Mouse (Mus musculus): ENCODE data around the gene Slc25a4.
"Not testable (repeated sequence)": the region's sequence is repeated elsewhere in the genome, so short reads cannot be mapped to it uniquely, and the experiment has no call there.

The Slc25a4 gene

DNA sequence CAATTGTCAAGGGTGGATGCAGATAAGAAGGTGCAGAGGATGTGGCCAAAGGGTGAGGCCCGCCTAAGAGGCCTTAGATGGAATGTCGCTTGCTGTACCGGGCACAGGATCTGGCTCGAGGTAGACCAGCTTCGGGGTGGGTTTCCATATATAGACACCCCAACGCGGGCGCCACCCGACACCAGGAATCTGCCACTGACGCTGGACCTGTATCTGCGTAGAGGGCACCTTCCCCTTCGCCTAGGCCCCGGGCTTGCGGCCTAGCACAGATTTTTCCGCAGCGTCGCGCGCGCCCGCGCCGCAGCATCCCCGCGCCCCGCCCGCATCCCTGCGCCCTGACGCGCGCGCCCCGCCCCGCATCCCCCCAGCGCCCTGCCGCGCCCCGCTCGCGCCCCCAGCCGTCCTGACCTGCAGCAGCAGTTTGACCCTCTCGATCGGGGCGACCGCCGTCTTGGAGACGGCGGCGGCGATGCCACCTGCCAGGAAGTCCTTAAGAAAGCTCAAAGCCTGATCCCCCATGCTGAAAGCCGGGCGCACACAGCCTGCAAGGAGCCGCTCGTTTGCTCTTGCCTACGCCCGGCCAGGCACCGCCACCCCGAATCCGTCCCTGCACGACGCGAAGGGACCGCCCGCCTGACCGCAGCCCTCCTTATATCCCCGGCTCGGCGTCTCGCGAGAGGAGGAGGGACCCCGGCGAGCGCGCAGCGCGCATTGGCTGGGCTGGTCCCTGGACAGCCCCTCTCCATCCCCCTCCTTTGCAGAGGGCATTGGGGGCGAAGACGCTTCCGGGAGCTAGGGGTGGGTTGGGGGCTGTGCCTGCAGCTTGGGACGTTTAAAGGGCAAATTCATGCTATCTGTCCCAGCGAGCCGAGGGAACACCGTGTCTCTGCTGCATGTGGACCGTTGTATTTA lies at the start of gene Slc25a4:
TSS of gene Slc25a4 (minus strand) at position 881 of the 912 bp plus-strand sequence.
- peak; percentile 98 for DNase-seq (ENCODE audit: extremely low spot score)

DNA sequence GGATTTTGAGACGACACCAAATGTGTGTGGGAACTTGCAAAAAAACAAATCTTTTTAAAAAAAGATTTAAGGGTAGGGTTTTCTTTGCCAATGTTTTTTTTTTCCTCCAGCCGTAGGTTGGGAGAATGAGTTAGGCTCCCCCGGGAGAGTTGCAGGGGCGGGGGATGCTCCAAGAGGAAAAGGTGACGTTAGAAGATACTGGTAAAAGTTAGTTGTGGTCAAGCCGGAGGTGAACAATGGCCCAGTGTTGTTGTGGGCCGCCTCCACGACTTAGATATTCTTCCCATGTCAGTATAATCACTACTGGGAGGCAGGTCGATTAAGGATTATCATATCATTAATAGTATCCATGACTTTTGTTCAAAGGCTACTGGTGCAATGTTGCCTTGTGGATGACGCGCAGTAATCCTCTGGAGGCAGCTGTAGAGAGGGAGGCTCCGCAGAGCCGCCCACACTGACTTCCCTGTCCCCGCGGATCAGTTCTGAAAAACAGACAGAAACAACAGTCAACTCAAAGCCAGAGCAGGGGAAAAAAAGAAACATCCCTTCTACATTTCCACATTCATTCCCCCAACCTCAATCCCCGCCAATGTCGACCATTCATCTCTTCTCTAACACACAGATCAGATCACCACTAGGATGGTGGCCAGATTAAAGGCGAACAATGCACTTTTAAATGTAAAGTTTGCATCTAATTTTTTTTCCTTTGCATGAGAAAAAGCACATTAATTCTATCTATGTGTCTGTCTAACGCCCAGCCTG lies 47.0 kb upstream of the Slc25a4 start:
- no peak for DNase-seq (ENCODE audit: extremely low spot score)

- no peak for DNase-seq (ENCODE audit: extremely low spot score)
These were observed 41.4 kb upstream of the Slc25a4 start for GRCm38 (mm10) chr8:46252456-46252855.

DNA sequence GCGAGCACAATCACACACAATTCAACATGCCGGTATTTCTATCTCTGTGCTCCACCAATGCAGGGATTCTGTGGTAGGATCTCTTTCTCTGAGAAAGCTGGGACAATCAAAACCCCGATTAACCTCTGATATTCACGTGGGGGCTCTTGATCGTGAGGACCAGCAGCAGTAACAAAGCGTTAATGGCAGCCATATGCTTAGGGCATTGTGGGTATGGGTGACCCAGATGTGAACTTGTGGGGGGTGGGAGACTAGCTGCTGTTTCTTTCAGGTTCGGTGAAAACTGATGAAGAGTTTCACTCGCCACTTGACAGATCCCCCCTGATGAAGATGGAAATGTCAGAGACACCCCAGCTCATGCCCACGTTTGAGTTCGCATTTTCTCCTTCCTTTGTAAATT lies 40.5 kb upstream of the Slc25a4 start:
- peak; percentile 37 for DNase-seq (ENCODE audit: extremely low spot score)

- DNase-seq (ENCODE audit: extremely low spot score): peak; percentile 55
These were observed 35.3 kb upstream of the Slc25a4 start for GRCm38 (mm10) chr8:46246346-46246745.

GRCm38 (mm10) chr8:46242946-46243345 lies 31.9 kb upstream of the Slc25a4 start:
- no peak for DNase-seq (ENCODE audit: extremely low spot score)

GRCm38 (mm10) chr8:46241568-46242374 lies 30.7 kb upstream of the Slc25a4 start:
- DNase-seq (ENCODE audit: extremely low spot score): peak; percentile 77

GRCm38 (mm10) chr8:46236441-46237223 lies 25.5 kb upstream of the Slc25a4 start:
- DNase-seq (ENCODE audit: extremely low spot score): no peak

GRCm38 (mm10) chr8:46234736-46235135 lies 23.7 kb upstream of the Slc25a4 start:
- DNase-seq (ENCODE audit: extremely low spot score): no peak

DNA sequence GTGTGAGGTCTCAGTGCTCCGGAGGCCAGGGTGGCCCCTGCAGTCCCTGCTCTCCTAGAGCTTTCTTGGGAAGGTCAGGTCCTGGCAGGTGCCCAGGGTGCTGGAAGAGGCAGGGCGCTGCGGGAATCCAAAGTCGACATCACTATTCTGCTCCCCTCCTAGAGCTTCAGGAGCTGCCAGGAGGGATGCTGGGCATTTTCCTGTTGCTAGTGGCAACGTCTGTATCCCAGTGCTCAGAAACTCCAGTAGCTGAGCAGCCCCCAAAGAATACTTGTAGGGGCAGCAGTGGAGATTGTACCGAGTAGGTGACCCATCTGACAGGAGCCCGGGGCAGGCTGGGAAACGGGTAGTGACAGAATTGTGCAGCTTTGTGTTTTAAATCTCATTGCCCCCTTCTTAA lies 21.7 kb upstream of the Slc25a4 start:
- DNase-seq (ENCODE audit: extremely low spot score): no peak

DNA sequence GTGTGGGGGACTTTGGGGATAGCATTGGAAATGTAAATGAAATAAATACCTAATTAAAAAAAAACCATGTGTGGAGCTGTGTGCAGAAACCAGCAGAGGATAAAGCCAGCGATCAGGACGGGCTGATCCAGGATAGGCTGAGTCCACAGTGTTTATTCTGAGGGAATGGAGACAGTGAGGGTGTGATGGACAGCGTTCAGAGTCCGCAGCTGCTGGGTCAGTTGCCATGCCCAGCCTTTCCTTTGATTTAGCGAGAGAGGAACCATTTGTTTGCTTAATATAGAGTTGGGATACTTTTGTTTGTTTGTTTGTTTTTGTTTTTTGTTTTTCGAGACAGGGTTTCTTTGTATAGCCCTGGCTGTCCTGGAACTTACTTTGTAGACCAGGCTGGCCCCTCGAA lies 20.9 kb upstream of the Slc25a4 start:
- not testable (repeated sequence) for DNase-seq (ENCODE audit: extremely low spot score)

GRCm38 (mm10) chr8:46226622-46227021 lies 15.5 kb upstream of the Slc25a4 start:
- no peak for DNase-seq (ENCODE audit: extremely low spot score)

GRCm38 (mm10) chr8:46225501-46225900 lies 14.4 kb upstream of the Slc25a4 start:
- DNase-seq (ENCODE audit: extremely low spot score): no peak

GRCm38 (mm10) chr8:46220566-46220965 lies 9.5 kb upstream of the Slc25a4 start:
- no peak for DNase-seq (ENCODE audit: extremely low spot score)

DNA sequence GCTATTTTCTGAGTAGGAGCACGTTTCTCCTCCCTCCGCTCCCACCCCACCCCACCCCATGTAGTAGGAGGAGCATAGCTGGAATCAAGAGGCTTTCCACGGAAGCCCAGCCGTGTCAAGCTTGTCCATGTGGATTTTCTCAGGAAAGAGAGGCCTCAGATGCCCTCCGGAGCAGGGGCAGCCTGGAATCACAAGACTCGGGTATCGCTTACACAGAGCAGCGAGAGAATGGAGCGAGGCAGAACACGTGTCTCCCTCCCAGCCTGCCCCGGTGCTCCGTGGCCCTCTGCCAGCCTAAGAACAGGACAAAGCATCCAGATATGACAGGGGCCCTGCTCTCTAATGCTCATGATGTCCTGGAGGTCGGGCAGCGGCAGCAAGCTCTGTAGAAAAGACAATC lies 5.8 kb upstream of the Slc25a4 start:
- DNase-seq (ENCODE audit: extremely low spot score): peak; percentile 61

GRCm38 (mm10) chr8:46213971-46214480 lies 2.9 kb upstream of the Slc25a4 start:
- no peak for DNase-seq (ENCODE audit: extremely low spot score)

GRCm38 (mm10) chr8:46212194-46212593 lies 1.1 kb upstream of the Slc25a4 start:
- DNase-seq (ENCODE audit: extremely low spot score): no peak

DNA sequence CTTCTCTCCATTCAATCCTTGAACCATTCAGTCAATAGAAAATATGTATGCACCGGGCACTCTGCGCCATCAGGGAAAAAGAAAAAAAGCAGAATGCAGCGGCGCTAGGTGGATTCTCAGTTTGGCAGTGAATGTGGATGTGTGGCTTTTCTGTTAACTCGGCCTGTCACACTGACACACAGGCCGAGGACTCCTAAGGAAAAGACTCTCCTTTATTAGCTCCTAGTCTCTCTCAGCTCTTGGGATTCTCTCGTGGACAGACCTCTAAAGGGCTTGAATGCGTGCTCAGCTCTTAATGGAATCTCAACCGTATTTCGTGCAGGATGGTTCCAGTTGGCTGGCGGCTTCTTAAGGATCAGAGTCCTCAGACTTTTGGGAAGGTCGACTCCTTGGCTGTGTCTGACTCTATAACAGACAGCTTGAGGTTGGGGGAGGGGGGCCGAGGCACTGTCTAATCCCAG lies 557 bp upstream of the Slc25a4 start:
- peak; percentile 29 for DNase-seq (ENCODE audit: extremely low spot score)

- DNase-seq (ENCODE audit: extremely low spot score): no peak
These were observed 2.0 kb downstream of the Slc25a4 start for GRCm38 (mm10) chr8:46209057-46209456.

DNA sequence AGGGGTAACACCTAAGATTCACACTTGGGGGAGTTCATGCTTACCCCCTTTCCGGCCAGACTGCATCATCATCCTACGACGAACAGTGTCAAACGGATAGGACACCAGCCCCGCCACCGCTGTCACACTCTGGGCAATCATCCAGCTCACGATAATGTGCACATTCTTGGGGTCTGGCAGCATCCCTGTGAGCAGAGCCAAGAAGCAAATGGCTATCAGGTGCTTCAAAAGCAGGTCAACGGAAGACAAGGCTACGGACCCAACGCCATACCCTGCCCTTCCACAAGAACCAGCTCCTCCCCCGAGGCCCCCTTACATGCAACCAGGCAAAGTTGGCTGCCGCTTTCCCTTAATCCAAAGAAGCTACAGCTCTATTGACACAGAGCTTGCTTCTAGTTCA lies 2.7 kb downstream of the Slc25a4 start:
- DNase-seq (ENCODE audit: extremely low spot score): no peak

GRCm38 (mm10) chr8:46206107-46206506 lies 5.0 kb downstream of the Slc25a4 start:
- DNase-seq (ENCODE audit: extremely low spot score): no peak

All from embryo, embryonic 9.5 days (tissue).